Mouse (Mus musculus) CD4-positive, CD25-positive, alpha-beta regulatory T cell, adult 4 months (primary cell): ENCODE measurements around the gene Gnai3. TPM values are rescaled to one million over a fixed set of nuclear protein-coding genes. Genes with fewer than 3 reads are reported as not detected.

ENCODE experiments used
- ATAC-seq: one replicate; pipeline ENCODE4 v1.8.0; 2017
- polyA plus RNA-seq, 2 experiments: library from polyadenylated mRNA; unstranded; fragments of 100-300 nt; shearing (Covaris generic); gene quantifications; one replicate each; pipeline ENCODE4 v1.2.1; 2017

Gene Gnai3
- polyA plus RNA-seq, 2 experiments from 2014 or later = 95.0 to 98.5 TPM

DNA sequence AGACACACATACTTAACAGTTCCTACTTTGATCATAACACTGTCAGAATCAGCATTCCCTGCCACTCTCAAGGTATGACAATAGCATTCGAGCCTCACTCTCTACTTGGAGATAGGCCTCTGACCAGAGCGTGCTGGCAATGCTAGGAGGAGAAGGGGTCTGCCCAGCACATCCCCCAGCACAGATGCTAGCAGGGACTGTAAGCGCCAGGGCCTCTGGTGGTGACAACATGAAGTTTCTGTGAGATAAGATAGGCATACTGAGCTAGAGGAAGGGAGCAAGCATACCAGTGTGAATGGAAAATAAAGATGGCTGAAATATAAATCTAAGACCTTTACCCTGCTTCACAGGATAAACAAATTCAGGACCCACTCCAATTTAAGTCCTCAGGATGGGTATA lies 40.7 kb downstream of the Gnai3 start:
- no peak for ATAC-seq

DNA sequence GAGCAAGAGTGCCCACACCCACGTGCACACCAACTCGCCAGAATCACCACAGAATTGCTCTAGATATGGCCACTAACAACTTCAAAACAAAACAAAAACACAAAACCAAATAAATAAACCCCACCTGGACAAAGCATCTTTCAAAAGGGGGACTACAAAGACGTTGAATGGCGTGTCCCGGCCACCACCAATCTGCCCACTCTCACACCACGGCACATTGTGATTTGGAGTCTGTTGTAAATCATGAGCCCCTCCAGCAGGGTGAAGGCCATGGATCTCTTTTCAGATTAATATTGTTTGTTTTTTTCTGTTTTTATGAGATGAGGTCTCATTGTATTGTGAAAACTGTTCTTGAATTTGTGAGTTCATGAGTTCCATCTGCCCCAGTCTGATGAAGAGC lies 43.9 kb downstream of the Gnai3 start:
- ATAC-seq = no peak

DNA sequence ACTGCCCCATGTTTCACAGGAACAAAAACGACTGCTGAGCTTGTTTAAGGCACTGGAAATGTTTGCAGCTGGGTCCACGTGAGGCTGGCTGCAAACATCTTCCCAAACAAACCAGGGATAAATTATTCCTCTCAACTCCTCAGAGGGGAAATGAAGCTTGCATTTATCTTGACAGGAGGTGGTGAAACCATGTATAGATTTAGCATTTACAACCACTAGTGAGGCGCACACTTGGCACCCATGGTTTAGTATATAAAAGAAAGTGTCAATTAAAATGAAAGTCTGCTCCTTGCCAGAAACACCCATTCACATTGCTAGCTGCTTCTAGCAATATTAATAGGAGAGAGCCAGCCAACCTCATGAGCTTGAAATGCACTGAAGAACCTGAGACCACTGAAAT lies 44.4 kb downstream of the Gnai3 start:
- ATAC-seq = no peak

DNA sequence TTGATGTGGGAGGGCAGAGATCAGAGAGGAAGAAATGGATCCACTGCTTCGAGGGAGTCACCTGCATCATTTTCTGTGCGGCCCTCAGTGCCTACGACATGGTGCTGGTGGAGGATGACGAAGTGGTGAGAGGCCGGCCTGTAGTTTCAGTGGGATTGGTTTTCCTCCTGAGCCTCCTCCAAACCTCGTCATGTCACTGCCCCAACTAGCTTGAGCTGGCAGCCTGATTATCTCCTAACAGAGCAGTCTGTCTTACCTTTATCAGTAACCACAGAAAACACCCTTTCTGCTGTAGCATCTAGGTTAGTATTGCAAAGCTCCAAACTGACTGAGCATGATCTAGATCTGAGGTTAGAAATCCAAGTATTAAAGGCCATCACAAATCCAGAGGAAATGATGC lies 47.6 kb downstream of the Gnai3 start:
- no peak for ATAC-seq

DNA sequence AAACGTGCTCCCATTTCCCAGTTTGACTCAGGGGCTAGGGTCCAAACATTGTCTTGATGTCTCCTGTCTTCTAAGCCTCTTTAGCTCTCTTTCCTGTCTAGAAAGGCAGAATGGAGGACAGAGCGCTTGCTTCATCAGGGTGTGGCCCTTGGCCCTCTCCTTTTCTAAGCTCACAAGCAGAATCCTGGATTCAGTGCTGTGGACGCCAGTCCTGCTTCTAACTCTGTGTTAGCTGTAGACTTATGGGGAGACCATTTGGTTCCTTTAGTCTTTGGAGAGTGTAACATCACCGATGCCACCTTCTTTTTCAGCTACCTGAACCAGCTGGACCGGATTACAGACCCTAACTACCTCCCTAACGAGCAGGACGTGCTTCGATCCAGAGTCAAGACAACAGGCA lies 48.3 kb downstream of the Gnai3 start:
- ATAC-seq = no peak

DNA sequence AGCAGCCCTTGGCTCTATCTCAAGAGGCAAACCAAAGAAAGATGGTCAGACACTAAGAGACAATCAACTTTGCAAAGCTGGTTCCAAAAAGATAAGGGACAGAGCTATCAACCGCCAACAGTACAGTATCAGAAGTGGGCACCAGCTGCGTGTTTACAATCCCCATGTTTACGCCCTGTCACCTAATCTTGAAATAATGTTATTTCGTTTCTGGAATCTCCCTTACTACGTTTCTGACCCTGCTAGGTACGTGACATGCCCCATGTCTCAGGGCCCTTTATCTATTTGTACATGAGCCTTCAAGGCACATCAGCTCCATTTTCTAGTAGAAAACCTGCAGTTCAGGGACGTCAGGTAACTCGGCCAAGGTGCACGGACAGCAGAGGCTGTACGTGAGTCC lies 49.2 kb downstream of the Gnai3 start:
- no peak for ATAC-seq

DNA sequence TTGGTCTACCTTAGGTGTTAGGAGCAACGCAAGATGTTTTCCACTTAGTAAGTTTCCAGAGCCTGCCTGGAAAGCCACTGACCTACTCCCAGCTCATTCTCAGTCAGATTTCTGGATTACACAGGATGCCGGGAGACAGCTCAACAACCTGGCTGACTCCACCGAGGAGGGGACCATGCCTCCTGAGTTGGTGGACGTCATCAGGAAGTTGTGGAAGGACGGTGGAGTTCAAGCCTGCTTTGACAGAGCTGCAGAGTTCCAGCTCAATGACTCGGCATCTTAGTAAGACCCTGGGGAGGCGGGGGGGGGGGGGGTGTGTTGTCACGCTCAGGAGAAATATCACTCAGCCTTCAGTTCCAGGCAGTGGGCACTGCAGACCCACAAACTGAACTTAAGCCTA lies 49.7 kb downstream of the Gnai3 start:
- ATAC-seq = no peak

DNA sequence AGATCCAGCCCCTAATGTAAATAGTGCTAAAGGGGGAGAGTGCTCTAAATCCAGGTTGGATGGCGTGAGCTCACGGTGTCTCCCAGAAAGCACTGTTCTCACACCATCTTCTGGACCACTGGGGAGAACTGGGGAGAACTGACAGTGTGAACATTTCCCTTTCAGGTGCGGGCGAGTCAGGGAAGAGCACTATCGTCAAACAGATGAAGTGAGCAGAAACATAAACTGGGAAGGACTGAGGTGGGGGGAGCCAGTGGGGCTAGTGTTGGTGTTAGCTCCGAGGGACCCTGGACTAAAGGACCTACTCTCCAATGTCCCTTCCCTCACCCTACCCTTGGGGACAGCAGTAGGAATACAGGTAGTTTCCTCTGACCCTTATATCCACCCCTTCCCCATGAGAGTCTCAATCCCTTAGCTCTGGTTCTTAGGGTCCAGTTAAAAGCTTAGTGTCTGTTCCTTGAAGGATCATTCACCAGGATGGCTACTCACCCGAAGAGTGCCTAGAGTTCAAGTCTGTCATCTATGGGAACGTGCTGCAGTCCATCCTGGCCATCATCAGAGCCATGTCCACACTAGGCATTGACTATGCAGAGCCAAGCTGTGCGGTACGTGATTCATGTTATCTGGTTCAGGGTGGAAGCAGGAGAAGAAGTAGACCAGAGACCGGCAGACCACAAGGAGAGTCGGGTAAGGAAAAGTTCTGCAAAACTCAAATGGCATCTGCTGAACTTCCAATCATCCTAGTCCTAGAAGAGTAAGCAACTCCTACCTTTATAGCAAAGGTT lies 50.8 kb downstream of the Gnai3 start:
- ATAC-seq = no peak

DNA sequence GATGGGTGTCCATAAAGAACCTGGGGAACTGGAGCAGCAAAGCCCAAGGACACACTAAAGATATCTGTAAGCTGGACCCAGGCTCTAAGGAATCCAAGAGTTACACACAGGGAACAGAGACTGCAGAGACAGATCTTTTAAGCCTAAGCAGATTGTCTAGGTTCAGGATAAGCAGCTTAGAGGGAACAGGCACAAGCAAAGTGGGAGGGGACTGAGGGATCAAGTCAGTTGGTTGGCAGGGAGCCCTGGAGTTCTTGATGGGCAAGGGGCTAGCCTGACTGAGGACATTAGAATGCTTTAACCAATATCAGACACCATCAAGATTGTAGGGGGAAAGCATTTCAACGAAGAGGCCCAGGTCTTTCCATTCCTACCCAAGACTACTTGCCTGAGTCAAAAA lies 51.8 kb downstream of the Gnai3 start:
- ATAC-seq = no peak

DNA sequence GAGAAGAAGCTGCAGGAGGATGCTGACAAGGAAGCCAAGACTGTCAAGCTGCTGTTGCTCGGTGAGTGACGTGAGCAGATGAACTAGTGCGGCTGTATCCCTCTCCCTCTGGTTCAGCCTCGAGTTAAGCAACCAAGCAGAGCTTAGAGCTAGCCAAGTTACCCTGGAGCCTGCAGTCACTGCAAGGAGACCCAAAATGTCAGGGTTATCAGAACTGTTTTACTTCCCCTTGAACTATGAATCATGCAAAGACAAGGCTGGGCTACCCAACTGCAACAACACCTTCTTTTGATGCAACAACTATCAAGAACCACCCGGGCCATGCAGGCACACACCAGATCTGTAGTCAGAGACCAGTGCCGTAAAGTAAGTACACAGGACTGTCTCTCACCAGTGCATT lies 52.6 kb downstream of the Gnai3 start:
- no peak for ATAC-seq

DNA sequence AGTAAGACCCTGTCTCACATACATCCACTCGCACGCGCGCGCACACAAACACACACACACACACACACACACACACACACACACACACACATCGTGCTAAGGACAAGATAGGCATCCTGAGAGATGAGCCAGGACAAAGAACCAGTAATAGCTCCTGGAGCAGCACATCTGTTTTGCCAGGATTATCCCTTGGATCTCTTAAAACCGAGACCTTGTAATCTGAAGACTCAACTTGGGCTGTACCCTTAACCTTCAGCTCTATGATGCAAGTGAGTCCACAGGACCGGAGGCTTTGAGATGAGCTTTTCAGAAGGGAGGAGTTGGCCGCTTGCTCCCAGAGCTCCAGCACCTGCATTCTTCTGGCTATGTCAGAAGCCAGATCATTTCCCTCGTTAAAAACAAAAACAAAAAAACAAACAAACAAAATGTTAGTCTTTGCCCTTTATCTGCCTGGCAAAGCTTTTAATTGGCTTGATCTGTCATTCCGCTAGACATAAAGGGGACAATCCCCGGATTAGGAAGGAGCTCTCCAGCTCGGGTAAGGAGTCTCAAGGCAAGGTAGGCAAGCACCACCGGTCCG lies 53.3 kb downstream of the Gnai3 start, which contains the start of gene Gnat2:
Gene Gnat2 (plus strand): TSS at position 254 of the 580 bp plus-strand sequence.
- no peak for ATAC-seq

DNA sequence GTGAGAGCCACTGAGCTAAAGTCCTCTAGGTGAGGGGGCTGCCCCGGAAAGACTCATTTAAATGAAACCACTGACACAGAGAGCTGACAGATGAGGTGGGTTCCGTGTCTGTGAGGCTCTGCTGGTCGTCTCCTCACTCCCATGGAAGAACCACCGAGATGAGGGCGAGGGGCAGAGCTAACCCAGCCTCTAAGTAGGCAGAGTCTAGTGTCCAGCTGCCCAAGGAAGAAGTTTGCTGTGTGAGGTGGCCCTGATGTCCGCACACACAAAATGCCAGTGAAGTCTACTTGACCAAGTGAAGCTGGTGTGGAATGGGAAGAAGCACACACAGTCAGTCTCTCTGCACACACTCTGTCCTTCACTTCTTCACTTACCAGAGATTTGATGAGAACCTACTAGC lies 53.9 kb downstream of the Gnai3 start:
- no peak for ATAC-seq

DNA sequence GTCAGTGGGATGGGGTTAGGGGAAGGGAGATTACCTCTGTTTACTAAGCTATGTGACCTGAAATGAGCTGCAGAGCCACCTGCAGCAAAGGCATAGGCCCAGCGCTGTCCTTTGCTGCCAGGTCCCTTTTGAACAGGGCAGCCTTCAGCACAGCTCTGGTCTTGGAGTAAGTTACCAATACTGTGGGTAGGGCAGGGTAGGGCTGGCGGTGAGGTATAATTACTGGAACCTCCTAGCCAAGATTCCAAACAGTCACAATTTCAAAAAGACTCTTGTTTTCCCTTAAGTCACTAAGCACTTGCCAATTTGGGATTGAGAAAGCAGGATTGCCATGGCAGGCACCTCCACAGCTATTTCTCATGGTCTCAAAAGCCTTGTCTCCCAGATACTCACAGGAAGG lies 55.4 kb downstream of the Gnai3 start:
- no peak for ATAC-seq

DNA sequence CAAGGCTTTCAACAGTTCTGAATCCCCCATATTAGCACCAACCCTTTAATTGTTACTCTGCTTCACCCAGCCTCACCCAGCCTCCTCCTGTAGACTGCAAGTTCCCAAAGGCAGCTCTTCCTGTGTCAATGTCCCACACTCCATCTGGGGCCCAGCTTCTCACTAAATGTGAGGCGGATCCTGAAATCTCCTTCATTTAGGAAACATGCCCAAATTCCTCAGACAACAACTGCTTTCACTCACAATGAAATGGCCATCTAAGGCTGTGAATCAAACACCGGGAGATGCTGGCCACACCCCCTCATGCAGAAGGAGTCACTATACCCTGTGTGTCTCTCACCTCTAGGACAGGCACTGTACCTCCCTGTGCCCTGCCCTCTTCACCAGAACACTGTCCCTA lies 56.0 kb downstream of the Gnai3 start:
- no peak for ATAC-seq

DNA sequence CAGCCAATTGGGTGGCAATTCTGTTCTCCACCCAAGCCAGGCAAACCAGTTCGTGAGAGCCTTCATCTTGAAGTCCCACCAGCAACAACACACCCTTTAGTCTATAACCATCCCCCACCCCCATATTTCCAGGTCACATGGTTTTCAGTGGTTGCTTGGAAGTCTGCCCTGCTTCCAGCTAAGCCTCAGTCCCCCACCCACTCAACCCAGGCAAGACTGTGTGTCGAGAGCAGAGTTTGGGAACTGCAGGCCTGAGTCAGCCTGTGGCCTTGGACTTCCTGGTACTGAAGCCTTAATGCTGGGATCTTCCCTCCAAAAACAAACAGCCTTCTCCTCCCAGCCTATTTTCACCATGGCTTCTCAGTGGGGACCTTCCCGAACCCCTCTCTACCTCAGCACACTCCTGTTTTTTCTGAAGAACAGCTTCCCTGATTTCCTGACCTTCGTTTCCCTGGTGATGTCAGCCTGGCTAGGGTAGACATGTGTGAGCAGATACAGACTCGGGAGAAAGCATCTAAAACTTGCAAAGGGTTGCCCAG lies 57.0 kb downstream of the Gnai3 start:
- ATAC-seq = no peak

DNA sequence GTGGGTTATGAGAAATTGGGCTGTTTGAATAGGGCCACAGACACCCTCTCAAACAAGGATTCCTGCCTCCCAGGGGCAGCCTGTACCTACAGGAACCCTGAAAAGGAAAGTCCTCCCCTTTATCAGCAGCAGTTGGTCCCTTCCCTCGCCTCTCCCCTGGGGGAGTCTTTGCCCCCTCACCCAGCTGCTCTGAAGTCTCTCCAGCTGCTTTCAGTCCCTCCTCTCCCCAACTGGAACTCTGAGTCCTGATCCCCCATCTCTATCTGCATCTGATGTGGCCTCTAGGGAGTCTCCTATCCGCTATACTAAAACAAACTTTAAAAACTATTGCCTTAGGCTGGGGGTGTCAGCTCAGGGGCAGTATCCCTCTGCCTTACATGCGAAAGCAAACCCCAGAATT lies 58.6 kb downstream of the Gnai3 start:
- no peak for ATAC-seq

DNA sequence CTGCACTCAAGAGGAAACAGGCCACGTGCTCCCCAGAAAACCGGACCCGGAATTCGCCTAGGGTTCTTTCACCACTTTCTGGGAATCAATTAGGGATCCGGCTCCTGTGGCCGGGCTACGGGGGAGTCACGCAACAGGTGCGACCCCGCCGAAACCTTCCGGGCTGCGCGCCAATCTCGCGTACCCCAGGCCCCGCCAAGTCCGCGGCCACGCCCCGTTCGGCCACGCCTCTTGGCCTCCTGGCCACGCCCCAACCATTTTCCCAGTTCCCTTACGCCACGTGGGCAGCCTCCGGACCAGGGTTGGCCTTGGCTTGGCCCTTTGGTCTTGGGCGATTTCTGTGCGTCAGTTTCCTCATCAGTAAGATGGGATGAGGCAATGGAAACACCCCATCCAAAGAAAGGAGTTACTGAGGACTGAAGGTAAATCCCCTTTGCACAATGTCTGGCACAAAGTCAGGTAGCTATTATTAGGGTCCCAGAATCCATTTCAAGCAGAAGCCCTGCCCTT lies 59.4 kb downstream of the Gnai3 start, which contains the start of gene Ampd2:
Gene Ampd2 (minus strand): TSS at position 182 of the 510 bp plus-strand sequence.
- no peak for ATAC-seq

DNA sequence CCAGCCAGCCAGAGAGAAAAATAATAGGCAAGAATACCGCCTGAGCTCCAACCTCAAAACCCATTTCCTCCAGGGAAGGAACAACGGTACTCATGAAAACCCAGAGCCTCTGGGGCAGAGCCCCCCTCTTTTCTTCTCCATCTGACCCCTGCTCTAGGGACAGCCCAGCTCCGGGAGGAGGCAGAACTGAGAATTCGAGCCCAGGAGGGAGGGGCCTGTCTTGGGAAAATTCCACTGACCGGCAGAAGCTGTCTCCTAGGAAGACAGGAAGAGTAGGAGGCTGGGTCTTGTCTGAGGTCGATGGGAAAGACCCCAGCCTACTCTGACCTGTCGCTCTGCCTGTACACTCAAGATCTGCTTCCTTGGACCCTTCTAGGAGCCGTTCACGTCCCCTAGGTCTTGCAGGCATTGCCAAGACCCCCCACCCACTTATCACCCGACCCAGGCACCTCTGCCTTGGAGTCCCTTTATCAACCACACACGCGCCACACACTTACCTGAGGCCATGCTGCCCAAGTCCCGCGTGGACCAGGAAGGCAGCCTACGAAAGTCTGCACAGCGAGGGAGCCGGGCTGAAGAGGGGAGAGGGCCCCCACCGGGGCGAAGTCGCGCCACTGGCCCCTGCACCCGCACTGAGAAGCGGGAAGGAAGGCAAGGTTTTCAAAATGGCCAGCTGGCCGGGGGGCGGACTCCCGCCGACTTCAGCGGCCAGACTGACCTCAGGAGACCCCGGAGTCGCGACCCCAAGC lies 60.1 kb downstream of the Gnai3 start:
- ATAC-seq = peak; percentile 12

DNA sequence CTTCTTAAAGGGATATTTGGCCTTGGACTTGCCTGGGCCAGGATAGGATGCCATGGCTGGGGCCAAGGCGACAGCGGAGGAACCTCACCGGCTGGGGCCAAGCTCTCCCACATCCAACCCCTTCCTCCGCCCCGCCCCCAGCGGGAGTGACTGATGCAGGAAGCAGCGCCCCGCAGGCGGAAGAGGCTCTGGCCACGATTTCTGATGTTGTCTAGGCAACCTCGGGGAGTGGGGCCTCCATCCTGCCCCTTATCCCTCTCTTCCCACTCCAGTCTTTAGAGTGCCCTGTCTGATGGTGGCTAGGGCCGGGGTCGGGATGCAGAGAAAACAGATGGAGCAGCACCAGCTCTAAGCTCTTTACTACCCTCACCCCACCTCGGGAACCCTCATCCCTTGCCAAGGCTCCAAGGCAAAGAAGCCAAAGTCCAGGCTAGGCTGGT lies 60.6 kb downstream of the Gnai3 start:
- peak; percentile 92 for ATAC-seq

DNA sequence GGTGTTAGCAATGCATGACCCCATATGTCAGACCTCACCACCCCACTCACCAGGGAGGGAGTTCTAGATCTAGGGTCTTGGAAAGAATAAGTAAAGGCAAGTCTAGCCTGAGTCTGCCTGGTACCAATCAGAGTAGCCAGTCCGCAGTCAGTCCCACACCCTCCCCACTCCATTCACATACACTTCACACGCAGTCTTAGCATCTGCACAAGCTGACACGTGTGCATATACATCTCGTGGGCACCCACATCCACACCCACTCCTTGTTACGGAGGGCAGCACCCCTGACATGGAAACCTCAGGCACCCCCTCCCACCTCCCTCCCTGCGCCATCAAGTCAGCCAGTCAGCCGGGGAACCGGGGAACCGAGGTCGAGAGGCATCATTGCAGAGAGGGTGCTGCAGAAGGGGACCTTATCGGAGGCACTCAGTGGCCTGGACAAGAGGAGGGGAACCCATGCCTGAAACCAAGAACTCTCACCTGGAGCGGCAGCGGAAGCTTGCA lies 61.1 kb downstream of the Gnai3 start:
- ATAC-seq = no peak

DNA sequence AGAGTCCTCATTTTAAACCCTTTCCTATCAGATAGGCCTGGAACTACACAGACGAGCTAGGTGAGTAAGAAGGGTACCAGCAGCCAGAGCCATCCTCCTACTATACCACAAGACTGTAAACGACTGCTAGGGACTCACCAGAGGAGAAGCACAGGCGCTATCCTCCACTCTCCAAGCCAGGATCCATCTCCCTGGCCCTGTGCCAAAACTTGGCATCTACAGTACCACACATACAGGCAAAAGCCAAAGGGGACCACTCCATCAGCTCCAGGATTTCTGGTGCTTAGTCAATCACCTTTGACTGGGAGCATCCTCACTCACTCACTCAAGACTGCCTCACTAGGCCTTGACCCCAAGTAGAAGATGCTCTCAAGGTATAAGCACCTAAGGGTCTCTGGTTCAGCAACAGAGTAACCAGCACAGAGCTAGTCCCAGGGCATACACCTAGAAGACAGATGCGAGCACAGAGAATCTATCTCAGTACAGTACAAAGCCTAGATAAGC lies 62.0 kb downstream of the Gnai3 start:
- no peak for ATAC-seq

DNA sequence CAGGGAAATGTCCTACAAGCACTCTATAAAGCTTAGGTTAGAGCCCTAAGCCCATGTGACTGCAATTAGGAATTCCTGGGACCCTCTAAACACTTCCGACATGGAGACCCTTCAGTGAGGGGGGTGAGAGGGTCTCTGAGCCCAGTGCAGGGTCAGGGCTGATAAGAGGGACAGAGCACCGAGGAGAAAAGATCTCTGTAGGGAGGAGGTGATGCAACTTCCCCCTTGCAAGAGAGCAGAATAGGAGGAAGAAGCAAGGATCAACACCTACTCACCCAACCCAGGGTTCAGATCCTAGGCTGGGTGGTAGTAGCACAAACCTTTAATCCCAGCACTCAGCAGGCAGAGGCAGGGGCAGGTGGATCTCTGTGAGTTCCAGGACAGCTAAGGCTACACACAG lies 62.8 kb downstream of the Gnai3 start:
- ATAC-seq = no peak
